Mouse (Mus musculus) liver, embryonic 14.5 days (tissue): ENCODE measurements around the gene Smyd5.

ENCODE experiments used
- CTCF ChIP-seq: IDR thresholded peaks from 2 replicates; pipeline ENCODE4 v1.5.1; 2016; ENCODE audit warnings: antibody characterized with exemption, low read depth, control low read depth
- EP300 ChIP-seq: IDR thresholded peaks from 2 replicates; pipeline ENCODE4 v1.6.1; 2016; ENCODE audit warnings: antibody characterized with exemption, low read depth

DNA sequence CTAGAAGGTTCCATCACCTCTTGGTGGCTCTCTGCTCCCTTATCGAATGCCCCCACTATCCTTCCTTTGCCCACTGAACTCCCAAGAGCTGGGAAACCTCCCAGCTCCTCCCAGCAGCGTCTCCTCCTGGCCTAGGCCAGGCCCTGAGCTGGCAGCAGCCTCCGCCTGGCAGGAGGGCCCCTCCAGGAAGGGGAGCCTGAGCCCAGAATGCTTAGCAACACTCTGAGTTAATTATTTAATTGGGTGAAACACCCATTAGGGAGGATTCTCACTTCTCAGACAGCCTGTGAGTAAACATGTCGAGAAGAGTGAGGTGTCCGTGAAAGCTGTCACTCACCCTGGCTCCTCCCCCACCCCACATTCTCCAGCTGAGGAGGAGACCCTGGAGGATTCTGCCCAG lies 32.1 kb upstream of the Smyd5 start:
- no peak for TF ChIP-seq EP300
- TF ChIP-seq CTCF: no peak
